Mouse (Mus musculus) liver, embryonic 11.5 days (tissue): ENCODE results near the gene Gm42421. TPM values are rescaled to one million over a fixed set of nuclear protein-coding genes. Genes with fewer than 3 reads are reported as not detected.

ENCODE experiments used
- ATAC-seq: fragments of 200-750 bp; cut with Nextera tagmentation; replicated peaks from 2 replicates; pipeline ENCODE4 v1.8.0; 2017; ENCODE audit warnings: moderate number of reproducible peaks, mild to moderate bottlenecking, moderate TSS enrichment, moderate library complexity; ENCODE audit not compliant: low FRiP score
- DNase-seq: peaks from one replicate; pipeline ENCODE4 v3.0.0-alpha.2; 2017; ENCODE audit warnings: low spot score
- H3K27ac ChIP-seq: fragments of 300-500 bp; sonication (generic); 2 replicates; pipeline ENCODE4 v1.5.1; 2014; ENCODE audit warnings: mild to moderate bottlenecking, low read depth, low read length, control low read depth
- H3K27me3 ChIP-seq: fragments of 300-500 bp; sonication (generic); replicated peaks from 2 replicates; pipeline ENCODE4 v1.6.1; 2014; ENCODE audit warnings: low read length, mixed read lengths; ENCODE audit not compliant: control insufficient read depth, insufficient read depth
- H3K36me3 ChIP-seq: fragments of 300-500 bp; sonication (generic); 2 replicates; pipeline ENCODE4 v1.6.1; 2014; ENCODE audit warnings: mild to moderate bottlenecking, low read length, moderate library complexity, mixed read lengths; ENCODE audit not compliant: control insufficient read depth, insufficient read depth
- H3K4me1 ChIP-seq: fragments of 300-500 bp; sonication (generic); replicated peaks from 2 replicates; pipeline ENCODE4 v1.6.1; 2014; ENCODE audit warnings: low read length, mixed read lengths; ENCODE audit not compliant: control insufficient read depth, insufficient read depth
- H3K4me2 ChIP-seq: fragments of 300-500 bp; sonication (generic); 2 replicates; pipeline ENCODE4 v1.6.1; 2014; ENCODE audit warnings: mild to moderate bottlenecking, control low read depth, moderate library complexity
- H3K4me3 ChIP-seq: fragments of 300-500 bp; sonication (generic); 2 replicates; pipeline ENCODE4 v1.5.1; 2014; ENCODE audit warnings: low read depth, low read length, control low read depth
- H3K9ac ChIP-seq: fragments of 300-500 bp; sonication (generic); 2 replicates; pipeline ENCODE4 v1.6.1; 2014; ENCODE audit warnings: low read depth, low read length, control low read depth
- H3K9me3 ChIP-seq: fragments of 300-500 bp; sonication (generic); 2 replicates; pipeline ENCODE4 v1.6.1; 2016; ENCODE audit warnings: low read length, inconsistent platforms, mixed read lengths; ENCODE audit not compliant: control insufficient read depth
- WGBS: fragments of 180-500 bp; shearing (Covaris S2); extraction: QIAGEN DNeasy Blood & Tissue Kit; methylation state at CpG from one replicate; pipeline ENCODE4 v1.1.7; 2014; 5-methylcytosine and 5-hydroxymethylcytosine counted together
- polyA plus RNA-seq: library from polyadenylated mRNA; unstranded; fragments of >200 nt; fragmentation: Nextera tagmentation; extraction: Ambion mirVana; gene quantifications from 2 replicates; pipeline ENCODE4 v1.2.1, GENCODE M21; 2014

Gm42421 gene
- polyA plus RNA-seq, 1 experiment from 2014 or later: 0.41 TPM

DNA sequence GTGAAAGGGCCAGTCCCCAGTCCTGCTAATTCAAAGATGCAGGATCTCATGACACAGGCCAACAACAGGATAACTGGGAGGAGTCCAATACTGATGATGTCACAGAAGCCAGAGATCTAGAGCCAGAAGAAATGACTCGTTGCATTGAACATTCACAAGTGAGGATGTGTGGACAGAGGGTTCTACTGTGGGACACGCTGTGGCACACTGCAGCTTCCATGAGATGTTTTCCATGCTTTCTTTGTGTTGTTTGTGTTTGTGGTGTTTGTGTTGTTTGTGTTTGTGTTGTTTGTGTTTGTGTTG lies 47.6 kb downstream of the Gm42421 start:
- Histone ChIP-seq H3K36me3 (no peaks in the 10 kb centered on the region), H3K4me1 (peaks cover 25% of the 10 kb centered on the region), H3K9me3 (no peaks in the 10 kb centered on the region), H3K27ac (no peak overlapping the region), H3K4me2 (no peak overlapping the region), H3K27me3 (no peaks in the 10 kb centered on the region), H3K9ac (no peak overlapping the region), H3K4me3 (no peak overlapping the region)
- WGBS: 59% methylated on average over 2 of the region's 2 CpGs
- no peak for DNase-seq
- no peak; the same call in none of the 2 replicates for ATAC-seq

- H3K4me1 ChIP-seq: peaks cover 25% of the 10 kb centered on the region
- no peaks in the 10 kb centered on the region for H3K27me3 ChIP-seq
- WGBS: 77% methylated on average over 11 of the region's 11 CpGs
- no peak overlapping the region for H3K27ac ChIP-seq
- DNase-seq (no peak), ATAC-seq (no peak)
- no peaks in the 10 kb centered on the region for H3K36me3 ChIP-seq
- peak overlapping the region; percentile 8 for H3K4me2 ChIP-seq
- H3K9ac ChIP-seq: no peak overlapping the region
- no peak overlapping the region for H3K4me3 ChIP-seq
- H3K9me3 ChIP-seq: no peaks in the 10 kb centered on the region
Measured at GRCm38 (mm10) chr5:143976232-143976631, 48.3 kb downstream of the Gm42421 start.

DNA sequence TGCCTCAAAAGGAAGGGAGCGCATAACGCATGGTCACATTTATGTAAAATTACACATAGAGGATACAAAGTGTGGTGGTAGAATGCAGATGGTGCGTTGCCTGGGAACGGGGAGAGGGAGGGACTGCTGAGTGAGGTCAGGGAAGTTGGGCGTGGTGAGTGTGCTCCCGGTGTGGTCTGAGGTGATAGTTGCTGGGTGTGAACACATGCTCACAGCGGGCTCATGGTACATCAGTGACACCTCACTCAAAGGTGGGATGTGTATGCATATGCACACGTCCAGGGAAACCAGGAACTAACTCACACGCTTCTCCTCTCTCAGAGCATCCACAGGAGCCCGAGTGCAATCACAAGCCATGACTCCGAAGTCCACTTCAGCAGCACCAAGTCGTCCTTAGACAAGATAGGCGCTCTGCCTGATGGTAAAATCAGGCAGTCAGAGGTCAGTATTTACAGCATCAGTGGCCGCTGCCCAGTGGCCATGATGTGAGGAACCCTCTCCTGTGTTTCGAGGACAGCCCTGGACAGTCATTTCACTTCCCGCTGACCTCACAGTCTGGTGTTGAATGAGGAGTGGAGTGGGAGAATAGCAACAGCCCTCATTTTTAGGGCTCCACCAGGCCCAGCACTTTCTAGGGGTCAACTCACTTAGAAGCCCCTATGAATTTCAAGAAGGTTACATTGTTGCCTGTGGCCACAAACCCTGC lies 48.9 kb downstream of the Gm42421 start:
- peak; percentile 78 for ATAC-seq

DNA sequence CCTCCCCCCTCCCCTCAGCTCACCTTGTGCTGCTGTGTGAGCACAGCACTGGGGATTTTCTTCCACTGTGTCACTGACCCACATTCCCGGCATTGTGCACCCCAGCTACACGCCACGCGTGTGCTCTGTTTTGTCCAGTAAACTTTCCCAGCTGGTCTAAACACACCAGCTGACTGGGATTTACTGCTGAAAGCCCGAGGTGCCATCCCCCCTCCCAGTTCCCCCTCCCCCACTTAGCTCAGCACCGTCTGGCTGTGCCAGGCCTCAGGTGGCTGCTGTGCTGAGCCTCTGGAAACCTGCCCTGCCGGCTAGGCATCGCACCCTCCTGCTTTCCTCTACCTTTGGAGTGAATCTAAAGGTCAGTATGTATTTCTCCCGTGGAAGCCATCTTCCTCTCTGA lies 52.9 kb downstream of the Gm42421 start:
- no peak for DNase-seq
- no peak for ATAC-seq
- Histone ChIP-seq H3K27me3 (no peaks in the 10 kb centered on the region), H3K4me2 (no peak overlapping the region), H3K4me3 (no peak overlapping the region), H3K27ac (no peak overlapping the region), H3K9ac (no peak overlapping the region), H3K9me3 (no peaks in the 10 kb centered on the region), H3K4me1 (peaks cover 13% of the 10 kb centered on the region), H3K36me3 (peaks cover 5% of the 10 kb centered on the region; the same call in 1 of the 2 replicates)
- WGBS: 41% methylated on average over 9 of the region's 9 CpGs

More for the DNA sequence above, 48.9 kb downstream of the Gm42421 start:
- Histone ChIP-seq H3K4me2 (no peak overlapping the region), H3K27ac (no peak overlapping the region), H3K9ac (no peak overlapping the region), H3K27me3 (no peaks in the 10 kb centered on the region), H3K4me3 (no peak overlapping the region), H3K4me1 (peaks cover 25% of the 10 kb centered on the region), H3K36me3 (no peaks in the 10 kb centered on the region), H3K9me3 (no peaks in the 10 kb centered on the region)
- 60% methylated on average over 16 of the region's 16 CpGs for WGBS
- DNase-seq: no peak

GRCm38 (mm10) chr5:143982361-143982760 lies 54.4 kb downstream of the Gm42421 start:
- H3K9me3 ChIP-seq: no peaks in the 10 kb centered on the region
- no peak for ATAC-seq
- DNase-seq: no peak
- no peak overlapping the region for H3K27ac ChIP-seq
- WGBS: 58% methylated on average over 2 of the region's 2 CpGs
- no peak overlapping the region for H3K4me3 ChIP-seq
- no peaks in the 10 kb centered on the region for H3K4me1 ChIP-seq
- no peaks in the 10 kb centered on the region for H3K27me3 ChIP-seq
- H3K9ac ChIP-seq: no peak overlapping the region
- no peak overlapping the region for H3K4me2 ChIP-seq
- H3K36me3 ChIP-seq: peaks cover 7% of the 10 kb centered on the region; the same call in 1 of the 2 replicates

GRCm38 (mm10) chr5:143985381-143985780 lies 57.4 kb downstream of the Gm42421 start:
- no peaks in the 10 kb centered on the region for H3K27me3 ChIP-seq
- DNase-seq (no peak), ATAC-seq (no peak)
- 92% methylated on average over 7 of the region's 7 CpGs for WGBS
- H3K4me2 ChIP-seq: no peak overlapping the region
- H3K27ac ChIP-seq: no peak overlapping the region
- peaks cover 23% of the 10 kb centered on the region; the same call in 1 of the 2 replicates for H3K36me3 ChIP-seq
- H3K9me3 ChIP-seq: no peaks in the 10 kb centered on the region
- no peaks in the 10 kb centered on the region for H3K4me1 ChIP-seq
- H3K9ac ChIP-seq: no peak overlapping the region
- H3K4me3 ChIP-seq: no peak overlapping the region

Other genes starting within 250 kb of the Gm42421 start
- gene Usp42, start 195.9 kb upstream of the Gm42421 start, polyA plus RNA-seq: 13.2 and 14.7 TPM in 2 replicates
- 82.6 and 83.6 TPM in 2 replicates for gene Eif2ak1, start 110.4 kb upstream of the Gm42421 start, polyA plus RNA-seq
- gene Ankrd61, start 30.5 kb upstream of the Gm42421 start, polyA plus RNA-seq: 0.19 and 0.22 TPM in 2 replicates
- 126 and 130 TPM in 2 replicates for gene Aimp2, start 18.3 kb upstream of the Gm42421 start, polyA plus RNA-seq
- gene Pms2, start 18.2 kb upstream of the Gm42421 start, polyA plus RNA-seq: 27.0 and 30.9 TPM in 2 replicates
- gene Rsph10b, start 4.9 kb downstream of the Gm42421 start, polyA plus RNA-seq: 0.34 TPM in 2 replicates
- 93.1 and 97.2 TPM in 2 replicates for gene Ccz1, start 86.7 kb downstream of the Gm42421 start, polyA plus RNA-seq
- not detected in 2 replicates for gene Ocm, start 98.5 kb downstream of the Gm42421 start, polyA plus RNA-seq
- gene Lmtk2, start 172.3 kb downstream of the Gm42421 start, polyA plus RNA-seq: 4.9 and 5.7 TPM in 2 replicates